Mouse (Mus musculus) monocyte, adult 5-6 weeks (primary cell): Measurements from ENCODE around the gene Polr2a. TPM values are rescaled to one million over a fixed set of nuclear protein-coding genes. Genes with fewer than 3 reads are reported as not detected.

ENCODE experiments used
- ATAC-seq: fragments of 153-309, 156-312 bp; replicated peaks from 2 replicates; pipeline ENCODE4 v1.8.0; 2017; ENCODE audit warnings: mild to moderate bottlenecking; ENCODE audit not compliant: low TSS enrichment, insufficient number of reproducible peaks, severe bottlenecking, poor library complexity, low FRiP score
- total RNA-seq: library from RNA; stranded (forward); fragments of 200-1000, 200-491, 200-594 nt; gene quantifications from 3 replicates; pipeline ENCODE4 v1.2.3, GENCODE M21; 2017

Polr2a gene
- 21.5 to 120 TPM (median 48.7 TPM) in 3 replicates for total RNA-seq

GRCm38 (mm10) chr11:69758478-69758970, at the start of gene Polr2a:
Polr2a (minus strand) TSS chr11:69758637.
- ATAC-seq: peak; percentile 77

DNA sequence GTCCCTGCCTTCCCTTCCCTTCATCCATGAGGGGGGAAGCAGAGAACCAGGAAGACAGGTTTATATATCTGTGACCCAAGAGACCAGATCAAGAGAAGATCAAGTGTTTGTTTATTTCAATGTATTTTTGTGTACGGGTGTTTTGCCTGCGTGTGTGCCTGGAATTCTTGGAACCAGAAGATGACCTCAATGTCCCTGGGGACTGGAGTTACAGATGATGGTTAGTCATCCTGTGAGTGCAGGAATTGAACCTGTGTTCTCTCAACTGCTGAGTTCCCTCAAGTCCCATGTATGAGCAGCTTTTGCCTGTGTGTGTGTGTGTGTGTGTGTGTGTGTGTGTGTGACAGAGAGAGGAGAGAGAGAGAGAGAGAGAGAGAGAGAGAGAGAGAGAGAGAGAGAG, 49.2 kb upstream of the Polr2a start:
- no peak for ATAC-seq

DNA sequence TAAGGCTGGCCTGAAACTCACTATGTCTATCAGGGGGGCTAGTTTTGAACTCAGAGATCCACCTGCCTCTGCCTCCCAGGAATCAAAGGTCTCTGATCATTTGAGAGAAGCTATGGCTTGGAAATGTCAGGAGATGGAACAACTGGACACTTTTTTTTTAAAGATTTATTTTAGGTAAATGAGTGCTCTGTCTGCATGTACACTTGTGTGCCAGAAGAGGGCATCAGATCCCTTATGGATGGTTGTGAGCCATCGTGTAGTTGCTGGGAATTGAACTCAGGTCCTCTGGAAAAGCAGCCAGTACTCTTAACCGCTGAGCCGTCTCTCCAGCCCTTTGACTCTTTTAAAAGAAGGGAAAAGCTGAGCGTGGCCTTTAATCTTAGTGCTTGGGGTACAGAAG, 47.9 kb upstream of the Polr2a start:
- no peak for ATAC-seq

DNA sequence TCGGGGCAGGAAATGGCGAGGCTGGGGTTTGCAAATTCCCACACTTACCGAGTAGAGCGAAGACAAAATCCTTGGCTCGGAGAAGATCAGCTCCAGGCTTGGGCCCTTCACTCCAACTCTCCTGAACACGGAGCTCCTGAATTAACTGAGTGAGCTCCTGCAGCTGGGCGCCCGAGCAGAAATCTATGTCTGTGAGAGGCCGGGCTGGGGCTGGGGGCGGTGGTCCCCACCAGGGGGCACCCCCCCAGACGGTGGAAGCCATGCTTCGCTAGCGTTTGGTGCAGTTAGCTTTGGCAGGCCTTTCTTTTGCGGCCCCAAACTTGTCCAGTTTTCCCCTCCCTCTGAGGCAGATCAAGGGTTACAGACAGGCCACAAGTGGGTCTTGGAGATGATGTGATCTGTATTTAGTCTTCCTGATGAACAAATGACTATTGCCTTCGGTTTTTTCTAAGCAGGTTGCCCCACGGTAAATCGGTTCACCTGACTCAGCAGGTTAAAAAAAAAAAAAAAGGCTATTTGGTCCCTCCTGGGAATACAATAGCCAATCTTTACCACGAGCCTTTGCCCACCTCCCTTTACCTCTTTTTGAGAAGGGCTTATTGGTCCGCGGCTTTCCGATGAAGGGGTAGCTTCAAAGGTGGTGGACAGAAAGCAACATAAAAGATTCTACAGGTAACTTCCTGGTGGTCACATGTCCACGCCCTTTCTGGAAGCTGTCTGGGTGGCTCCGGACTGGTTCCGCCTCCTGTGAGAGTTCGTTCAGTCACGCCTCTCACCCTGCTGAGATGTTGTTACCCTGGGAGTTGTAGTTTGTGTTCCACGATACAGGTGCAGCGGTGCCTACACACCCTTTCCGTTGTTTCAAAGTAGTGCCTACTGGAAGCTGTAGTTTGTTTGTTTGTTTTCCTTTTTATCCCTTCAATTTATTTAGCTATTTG, 46.8 kb upstream of the Polr2a start, which contains the start of gene Tmem102:
Gene Tmem102, minus strand, starts transcription at position 653 of the 938 bp plus-strand sequence.
- ATAC-seq: no peak

DNA sequence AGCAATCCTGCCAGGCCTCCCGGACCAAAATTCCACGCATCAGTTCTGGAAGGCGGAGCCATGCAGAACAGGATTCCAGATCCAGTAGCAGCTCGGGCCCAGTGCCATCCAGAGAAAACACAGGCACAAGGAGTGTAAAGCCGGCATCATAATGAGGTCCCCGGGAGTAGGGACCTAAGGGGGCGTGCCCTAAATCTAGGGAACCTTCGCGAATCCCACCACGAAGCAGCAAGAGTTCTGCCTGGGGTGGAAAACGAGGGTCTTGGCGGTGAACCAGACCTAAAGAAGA, 46.2 kb upstream of the Polr2a start:
- no peak for ATAC-seq

GRCm38 (mm10) chr11:69803786-69804651, 45.6 kb upstream of the Polr2a start:
- ATAC-seq: peak; percentile 36

DNA sequence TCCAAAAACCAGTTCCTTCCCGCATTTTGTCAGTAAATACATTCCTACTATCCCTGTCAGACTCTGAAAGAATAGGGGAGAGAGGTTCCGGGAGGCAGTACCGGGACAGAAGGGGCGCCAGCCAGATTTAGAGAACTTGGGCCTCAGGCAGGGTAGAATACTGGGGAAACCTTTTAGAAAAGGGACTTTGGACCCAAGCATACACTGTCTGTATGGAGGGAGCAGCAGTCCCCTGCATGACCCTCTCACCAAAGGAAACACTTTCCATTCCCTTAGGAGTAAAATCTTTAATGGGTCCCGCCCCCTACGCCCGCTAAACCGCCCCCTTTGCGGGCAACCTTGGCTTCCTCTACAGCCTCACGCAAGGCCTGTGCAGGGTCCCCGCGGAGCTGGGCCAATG, 44.9 kb upstream of the Polr2a start:
- ATAC-seq: no peak

GRCm38 (mm10) chr11:69802648-69803105, 44.2 kb upstream of the Polr2a start:
- no peak for ATAC-seq

DNA sequence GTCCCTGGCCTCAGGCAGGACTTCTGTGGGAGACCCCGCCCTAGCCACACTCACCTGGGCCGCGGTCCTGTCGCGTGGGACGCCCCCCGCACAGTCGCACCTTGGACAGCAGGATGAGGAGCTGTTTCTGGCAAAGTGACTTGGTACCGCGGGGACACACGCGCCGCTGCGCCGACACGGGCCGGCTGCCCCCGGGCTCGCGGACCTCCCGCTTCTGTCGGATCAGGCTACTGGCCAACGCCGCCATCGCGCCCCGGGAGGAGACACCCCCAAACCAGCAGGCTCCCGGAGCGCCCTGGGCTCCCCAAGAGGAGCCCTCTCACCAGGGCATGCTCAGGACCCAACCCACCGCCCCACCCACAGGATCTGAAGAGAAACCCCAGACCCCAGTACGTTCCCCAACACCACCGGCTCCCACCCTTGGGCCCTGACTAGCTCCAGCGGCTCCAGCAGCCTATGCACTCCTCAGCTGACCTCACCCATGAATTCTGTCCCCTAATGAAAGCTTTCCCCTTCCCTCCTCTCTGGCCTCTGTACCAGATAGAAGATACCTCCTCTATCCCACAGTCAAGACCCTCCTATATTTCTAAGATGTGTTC, 43.0 kb upstream of the Polr2a start, which contains the start of gene Fgf11:
Gene Fgf11, minus strand, starts transcription at position 479 of the 599 bp plus-strand sequence.
- no peak for ATAC-seq

- no peak for ATAC-seq
These were observed 42.2 kb upstream of the Polr2a start for GRCm38 (mm10) chr11:69800392-69801197.

GRCm38 (mm10) chr11:69800138-69800391, 41.6 kb upstream of the Polr2a start:
- 0 out of 2 replicates have a peak, but pooled peaks have one; percentile 4 for ATAC-seq

- no peak for ATAC-seq
These were observed 41.1 kb upstream of the Polr2a start for GRCm38 (mm10) chr11:69799394-69800137.

- ATAC-seq: no peak
These were observed 39.5 kb upstream of the Polr2a start for GRCm38 (mm10) chr11:69797924-69798323.

DNA sequence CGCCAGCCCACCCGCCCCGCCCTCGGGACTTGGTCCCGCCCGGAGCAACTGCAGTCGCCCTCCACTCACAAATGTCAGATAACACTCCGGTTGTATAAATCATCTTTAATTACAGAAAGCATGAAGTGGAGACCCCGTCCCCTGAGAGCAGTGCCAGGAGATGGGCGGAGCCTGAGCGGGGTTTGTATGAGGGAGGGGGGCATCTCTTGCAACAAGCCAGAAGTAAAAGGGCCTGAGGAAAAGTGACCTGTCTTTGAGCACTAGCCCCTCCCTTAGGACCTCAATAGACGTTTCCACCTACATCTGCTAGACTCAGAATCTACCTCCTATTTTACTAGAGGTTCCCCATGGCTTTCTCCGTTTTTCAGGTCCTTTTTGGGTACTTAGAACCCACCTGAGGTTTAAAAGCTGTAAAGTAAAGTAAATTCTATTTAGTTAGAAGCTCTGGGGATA, 37.6 kb upstream of the Polr2a start:
- ATAC-seq: no peak

DNA sequence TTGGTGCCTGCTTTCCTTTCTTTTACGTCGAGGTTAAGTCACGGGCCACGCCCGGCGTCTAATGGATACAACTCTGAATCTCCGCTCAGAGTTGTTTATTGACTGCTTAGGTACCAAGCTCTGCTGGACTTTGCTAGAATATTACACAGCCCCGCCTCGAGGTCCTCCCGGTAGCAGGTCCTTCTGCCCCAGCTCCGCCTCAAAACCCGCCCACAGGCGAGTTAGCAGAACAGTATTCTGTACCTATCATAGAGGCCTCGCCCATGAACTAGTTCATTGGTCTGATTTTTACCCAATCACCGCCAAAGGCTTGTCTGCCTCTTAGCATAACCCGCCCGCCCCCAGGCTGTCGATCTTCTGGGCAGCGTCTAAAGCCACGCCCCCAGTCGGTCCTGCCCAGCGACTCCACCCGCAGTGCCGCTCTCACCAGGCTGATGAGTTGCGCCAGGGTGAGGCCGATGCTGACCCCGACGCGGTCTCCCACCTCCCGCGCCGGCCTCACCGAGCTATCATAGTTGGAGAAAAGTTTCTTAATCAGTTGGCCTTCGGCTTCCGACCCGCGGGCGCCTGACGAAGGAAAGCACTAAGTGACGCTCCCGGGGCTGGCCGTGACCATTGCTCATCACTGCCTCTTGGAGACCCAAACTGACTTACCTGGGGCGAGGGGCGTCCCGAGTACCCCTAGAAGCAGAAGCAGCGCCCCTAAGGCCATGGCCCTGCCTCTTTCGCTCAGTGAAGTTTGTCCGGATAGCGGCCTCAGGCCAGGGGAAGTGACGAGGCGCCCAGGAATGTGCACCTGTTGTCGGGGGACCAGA, 36.9 kb upstream of the Polr2a start, which contains the start of gene Chrnb1:
Gene Chrnb1, minus strand, starts transcription at position 776 of the 815 bp plus-strand sequence.
- peak; percentile 95 for ATAC-seq

GRCm38 (mm10) chr11:69793429-69793828, 35.0 kb upstream of the Polr2a start:
- no peak for ATAC-seq

DNA sequence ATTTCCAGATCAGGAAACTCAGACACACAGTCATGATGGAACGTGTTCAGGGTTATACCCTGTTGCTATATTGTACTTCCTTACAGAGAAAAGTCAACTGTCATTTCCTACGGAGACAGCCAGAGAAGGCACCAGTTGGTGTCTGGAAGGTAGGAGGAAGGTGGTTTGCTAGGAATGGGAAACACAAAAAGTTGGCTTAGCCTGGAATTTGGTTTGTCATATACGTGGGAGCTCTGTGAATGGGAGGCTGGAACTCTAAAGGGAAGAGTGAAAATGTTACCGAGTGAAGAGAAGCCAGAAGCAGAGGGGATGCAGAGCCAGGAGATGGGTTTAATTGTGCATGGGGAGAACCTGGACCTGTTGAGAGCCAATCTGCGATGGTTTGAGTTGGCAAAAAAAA, 33.0 kb upstream of the Polr2a start:
- ATAC-seq: no peak
